Mouse (Mus musculus): Measurements from ENCODE around the gene Olfr694. TPM values are rescaled to one million over a fixed set of nuclear protein-coding genes. Genes with fewer than 3 reads are reported as not detected.
"Not testable (repeated sequence)": the region's sequence is repeated elsewhere in the genome, so short reads cannot be mapped to it uniquely, and the experiment has no call there.

Gene Olfr694
- not detected for total RNA-seq (2021)
- long read RNA-seq, experiment 1: 0 reads
- long read RNA-seq, experiment 2: 0 reads

DNA sequence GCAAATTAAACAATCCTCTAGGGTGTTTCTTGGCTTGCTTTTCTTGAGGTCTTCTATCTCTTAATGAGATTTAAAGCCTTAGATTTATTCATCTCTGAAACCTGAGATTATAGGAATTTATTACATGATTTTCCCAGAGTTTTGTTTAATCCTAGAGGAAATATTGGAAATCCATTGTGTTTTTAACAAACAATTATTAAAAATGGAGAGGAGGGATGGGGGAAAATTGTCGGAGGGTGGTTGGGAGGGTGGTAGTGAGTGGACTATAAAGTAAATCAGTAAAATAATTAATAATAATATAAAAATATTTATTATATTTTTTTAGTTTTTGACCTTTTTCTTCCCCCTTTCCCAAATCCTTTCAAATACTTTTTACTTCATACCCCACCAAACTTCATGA lies at the start of gene Olfr694:
Gene Olfr694 (minus strand): TSS at position 101 of the 400 bp plus-strand sequence.
- DNase-seq: no peak

DNA sequence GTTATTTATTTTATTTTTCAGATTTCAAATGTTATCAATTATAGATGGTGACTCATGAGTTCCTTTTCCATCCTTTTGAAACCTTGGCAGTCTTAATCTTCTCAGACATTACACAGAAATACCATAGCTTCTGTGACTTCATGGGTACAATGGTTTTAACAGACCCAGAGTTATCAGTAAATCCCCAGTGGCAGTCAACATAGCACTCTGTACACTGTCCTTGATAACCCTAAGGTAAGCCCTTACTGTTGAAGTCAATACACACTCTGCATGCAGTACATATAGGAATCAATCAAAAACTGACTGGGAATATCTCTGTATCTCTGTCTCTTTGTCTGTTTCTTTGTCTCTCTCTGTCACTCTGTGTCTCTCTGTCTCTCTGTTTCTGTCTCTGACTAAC lies 45.4 kb upstream of the Olfr694 start:
- DNase-seq: no peak

DNA sequence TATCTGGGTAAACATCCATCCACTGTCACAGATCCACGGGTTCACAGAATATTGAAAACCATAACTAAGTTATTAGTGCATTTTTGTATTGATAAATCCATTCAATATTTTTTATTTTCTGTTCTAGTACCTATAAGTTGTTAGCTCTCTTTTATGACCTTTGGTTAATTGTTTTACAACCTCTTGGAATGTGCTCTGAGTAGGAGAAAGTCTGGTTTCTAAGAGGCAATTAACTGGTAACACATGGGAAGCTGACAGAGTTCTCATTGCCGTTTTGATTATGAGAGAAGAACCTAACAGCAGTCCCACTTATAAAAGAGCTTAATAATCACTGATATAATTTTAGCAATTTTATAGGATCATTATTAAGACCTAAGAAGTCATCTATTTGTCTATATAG lies 42.1 kb upstream of the Olfr694 start:
- DNase-seq: no peak

DNA sequence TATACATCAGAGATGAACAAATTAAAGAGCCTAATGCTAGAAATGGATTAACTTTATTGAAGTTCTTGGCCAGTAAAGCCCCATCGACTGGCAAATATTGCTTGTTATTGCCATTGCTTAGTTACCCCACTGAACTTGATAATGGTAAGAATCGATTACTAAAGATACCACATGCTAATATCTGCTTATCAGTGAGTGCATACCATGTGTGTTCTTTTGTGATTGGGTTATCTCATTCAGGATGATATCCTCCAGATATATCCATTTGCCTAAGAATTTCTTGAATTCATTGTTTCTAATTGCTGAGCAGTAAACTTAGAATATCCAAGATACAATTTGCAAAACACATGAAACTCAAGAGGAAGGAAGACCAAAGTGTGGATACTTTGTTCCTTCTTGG lies 34.0 kb upstream of the Olfr694 start:
- DNase-seq: not testable (repeated sequence)

DNA sequence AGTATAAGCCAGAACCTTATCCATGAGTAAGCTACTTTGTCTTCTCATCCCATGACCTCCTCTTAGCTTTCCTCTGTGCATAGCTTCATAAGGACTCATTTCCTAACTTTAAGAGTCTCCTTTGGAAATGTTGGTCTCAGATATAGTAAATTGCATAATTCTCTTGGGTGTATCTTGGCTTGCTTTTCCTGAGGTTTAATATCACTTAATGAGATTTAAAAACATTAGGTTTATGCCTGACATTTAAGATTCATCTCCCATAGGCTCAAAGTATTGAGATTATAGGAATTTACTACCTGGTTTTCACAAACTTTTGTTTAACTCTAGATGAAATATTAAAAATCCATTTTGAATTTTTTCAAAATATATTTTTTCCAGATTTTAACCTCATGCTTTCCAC lies 24.7 kb upstream of the Olfr694 start, which contains the start of gene Olfr695:
Gene Olfr695 (minus strand): TSS at position 101 of the 400 bp plus-strand sequence.
- no peak for DNase-seq

DNA sequence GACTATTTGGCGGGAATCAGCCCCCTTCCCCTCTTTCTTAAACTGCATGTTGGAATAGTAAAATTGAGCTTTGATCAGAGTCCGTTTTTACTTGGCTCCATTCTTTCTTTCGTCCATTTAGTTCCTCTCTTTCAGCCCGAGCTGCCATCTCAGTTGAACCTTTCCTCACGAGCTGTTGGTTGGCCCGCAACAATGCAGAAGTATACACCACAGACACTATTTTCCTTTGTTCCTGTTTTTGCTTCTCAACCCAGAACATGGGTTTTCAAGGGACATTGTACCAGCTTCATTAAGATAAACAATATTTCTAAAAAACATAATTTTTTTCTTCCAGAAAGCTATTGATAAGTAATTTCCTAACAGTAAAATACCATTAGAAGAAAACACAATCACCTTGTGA lies 19.8 kb upstream of the Olfr694 start:
- no peak for DNase-seq

DNA sequence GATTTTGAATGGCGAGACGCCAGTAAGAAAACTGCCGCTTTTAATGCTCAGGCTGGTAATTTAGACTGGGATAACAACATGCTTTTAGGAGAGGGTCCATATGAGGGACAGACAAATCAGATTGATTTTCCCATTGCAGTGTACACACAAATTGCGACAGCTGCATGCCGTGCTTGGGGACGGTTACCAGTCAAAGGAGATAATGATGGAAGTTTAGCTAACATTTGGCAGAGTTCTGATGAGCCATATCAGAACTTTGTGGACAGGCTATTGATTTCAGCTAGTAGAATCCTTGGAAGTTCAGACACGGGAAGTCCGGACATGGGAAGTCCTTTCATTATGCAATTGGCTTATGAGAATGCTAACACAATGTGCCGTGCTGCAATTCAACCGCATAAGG lies 16.1 kb upstream of the Olfr694 start:
- not testable (repeated sequence) for DNase-seq

DNA sequence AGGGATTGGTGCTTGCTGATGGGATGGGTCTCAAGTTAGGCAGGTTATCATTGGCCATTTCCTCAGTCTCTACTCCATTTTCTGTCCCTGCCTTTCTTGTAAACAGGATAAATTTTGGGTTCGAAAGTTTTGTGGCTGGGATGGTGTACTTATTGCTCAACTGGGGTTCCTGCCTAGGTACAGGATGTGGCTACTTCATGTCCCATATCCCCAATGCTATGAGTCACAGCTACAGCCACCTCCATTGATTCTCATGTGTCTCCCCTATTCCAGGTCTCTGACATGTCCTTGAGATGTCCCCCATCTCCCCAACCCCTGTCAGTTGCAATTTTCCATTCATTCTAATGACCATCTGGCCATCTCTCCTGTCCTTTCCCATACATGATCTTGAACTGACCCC lies 5.3 kb upstream of the Olfr694 start:
- DNase-seq: no peak

DNA sequence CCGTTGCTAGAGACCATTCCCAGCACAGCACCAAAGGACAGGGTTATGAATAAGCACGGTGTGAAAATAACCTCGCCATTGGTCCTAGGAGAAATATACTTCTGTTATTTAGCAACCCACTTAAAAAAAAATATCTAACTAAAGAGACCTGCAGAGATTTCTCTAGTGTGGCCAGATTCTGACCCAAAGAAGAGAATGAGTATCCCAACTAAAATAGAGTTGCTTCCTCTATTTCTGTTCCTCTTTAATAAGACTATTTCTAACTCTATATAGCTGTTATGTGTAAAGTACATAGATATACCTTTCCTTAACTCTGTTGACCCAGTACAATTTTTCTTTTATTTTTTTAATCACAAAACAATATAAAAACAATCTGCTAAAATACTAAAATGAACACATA lies 1.4 kb upstream of the Olfr694 start:
- DNase-seq: no peak

DNA sequence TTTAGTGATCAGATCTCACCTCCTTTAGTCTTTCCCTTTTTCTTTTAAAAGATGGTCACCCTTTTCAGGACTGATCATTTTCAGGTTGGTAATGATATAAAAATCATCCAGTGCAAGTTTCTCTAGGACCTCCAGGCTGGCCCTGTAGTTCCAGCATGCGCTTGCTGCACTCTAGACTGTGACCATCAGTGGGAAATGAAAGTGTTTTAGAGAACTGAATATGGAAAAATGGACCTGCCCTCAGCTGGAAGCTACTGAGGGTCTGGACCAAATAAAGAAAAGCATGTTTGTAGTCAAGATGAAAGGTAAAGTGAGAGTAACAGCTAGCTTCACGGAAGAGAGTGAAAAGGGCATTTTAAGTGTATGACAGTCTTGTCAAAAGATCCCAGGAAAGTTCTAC lies 6.2 kb downstream of the Olfr694 start:
- no peak for DNase-seq

DNA sequence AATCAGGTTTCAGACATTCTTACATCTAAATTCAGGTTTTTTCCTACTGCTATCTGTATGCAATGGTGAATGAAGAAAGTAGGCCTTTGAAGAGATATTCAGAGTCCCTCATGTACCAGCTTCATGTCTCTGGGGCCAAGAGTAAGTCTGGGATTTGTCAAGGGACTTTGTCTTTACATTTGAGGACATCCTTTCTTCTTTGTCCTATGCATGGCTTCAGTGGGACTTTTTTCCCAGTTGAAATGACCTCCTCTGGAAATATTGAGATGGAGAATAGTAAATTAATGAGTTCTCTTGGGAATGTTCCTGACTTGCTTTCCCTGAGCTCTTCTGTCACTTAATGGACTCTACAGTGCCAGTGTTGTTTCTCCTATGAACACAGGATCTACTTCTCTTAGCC lies 11.1 kb downstream of the Olfr694 start, which contains the start of gene Olfr693:
Gene Olfr693 (minus strand): TSS at position 101 of the 400 bp plus-strand sequence.
- DNase-seq: no peak

DNA sequence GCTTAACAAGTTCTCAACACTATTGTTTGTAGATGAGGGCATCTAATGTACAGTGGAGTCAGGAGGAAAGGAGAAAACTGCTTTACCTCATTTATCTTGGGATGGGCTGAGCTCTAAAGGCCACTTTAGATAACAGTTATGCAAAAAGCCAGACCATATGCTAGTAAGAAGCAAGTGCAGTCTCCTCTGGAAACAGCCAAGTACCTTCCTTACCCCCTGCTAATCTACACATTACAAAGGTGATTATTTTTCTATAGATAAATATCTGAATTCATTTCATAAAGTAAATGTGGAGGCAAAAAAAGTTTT lies 39.3 kb downstream of the Olfr694 start:
- DNase-seq: no peak

DNA sequence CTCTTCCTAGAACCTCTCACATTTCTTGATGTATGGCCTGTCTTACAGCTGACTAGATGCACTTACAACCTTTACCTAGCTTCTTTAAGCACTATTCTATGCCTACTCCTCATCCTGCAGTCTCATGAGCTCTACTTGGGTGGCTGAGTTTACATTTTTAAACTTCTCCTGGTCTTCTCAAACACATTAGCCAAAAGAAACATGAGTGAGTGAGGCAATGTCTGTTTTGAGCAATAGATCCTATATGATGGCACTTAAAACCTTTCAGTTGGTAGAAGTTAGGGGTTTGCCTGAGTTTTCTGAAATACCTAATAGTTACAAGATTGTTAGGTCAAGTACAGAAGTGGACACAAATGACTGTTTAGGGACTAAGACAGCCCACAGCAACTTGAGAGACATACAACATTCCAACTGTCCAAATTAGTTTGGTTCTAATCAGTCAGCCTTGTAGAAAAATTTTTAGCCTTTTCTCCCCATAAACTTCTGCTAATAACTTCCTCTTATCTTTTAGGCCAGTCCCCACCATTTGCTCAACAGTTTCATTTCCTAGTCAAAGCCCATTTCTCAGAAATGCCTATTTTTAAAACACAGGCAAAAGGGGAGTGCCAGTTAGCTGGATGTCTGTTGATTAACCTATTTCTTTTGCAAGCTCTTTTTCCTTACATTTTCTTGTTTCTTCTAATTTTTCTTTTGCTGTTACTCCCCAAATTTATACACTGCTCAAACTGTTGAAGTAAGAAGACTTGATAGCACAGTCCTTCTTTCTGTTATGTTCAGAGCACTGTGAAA lies 39.9 kb downstream of the Olfr694 start:
- no peak for DNase-seq

DNA sequence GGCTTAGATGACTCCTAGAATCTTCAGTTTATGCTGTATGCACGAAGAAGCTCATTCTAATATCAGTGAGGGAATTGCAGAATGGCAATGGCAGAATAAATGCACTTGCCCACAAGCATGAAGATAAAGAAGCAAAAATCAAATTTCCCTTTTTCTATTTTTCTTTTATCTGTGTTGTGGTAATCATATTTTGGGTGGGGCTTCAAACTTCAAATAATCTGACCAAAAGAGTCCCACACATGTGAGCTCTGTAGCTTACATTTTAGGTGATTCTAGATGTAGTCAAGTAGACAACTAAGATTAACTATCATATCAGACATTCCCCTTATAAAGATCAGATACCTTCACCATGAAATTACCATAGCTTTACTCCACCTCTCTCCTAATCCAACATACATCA lies 41.8 kb downstream of the Olfr694 start:
- no peak for DNase-seq

DNA sequence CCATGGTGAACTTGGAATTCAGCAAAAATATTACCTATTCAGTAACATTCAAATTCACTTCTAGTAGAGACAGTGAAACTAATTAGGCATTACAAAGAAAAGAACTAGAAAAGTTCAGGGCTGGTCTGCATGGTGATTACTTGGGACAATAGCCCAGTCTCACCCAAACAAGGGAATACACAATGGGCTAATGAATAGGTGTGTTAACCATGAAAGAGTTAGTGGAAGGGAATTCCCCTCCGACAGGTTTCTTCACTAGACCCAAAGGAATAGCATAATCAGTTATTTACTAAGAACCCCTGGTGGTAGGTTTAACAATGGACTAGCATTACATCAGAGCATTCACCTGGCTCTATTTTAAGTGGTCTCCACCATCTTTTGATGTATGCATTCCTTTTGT lies 46.4 kb downstream of the Olfr694 start:
- no peak for DNase-seq

DNA sequence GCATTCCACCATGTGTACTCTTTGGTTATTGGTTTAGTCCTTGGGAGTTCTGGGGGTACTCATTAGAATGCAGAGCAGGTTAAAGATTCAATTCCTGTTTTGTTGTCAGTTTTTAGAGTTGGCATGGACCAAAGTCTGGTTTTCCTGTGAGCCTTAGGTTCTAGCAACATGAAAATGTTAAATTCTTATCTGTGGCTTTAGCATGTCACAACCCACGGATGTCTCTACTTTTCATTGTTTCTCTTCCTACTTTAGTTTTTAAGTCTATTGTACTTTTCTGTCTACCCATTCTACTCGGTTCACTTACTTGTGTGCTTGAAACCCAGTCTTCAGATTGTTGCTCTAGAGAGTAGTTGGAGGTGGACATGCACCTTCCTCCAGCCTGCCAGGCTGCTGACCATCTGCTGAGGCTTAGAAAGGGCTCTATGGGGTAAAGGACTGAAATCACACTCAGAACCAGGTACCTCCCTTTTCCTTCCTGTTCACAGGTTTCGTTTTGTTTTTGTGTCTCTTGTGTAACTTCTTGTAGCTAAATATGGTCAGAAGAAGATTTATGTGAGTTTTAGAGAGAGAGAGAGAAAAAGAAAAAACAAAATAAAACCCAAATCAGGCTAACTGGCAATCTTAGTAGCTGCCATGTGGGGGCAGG lies 47.3 kb downstream of the Olfr694 start:
- no peak for DNase-seq

DNA sequence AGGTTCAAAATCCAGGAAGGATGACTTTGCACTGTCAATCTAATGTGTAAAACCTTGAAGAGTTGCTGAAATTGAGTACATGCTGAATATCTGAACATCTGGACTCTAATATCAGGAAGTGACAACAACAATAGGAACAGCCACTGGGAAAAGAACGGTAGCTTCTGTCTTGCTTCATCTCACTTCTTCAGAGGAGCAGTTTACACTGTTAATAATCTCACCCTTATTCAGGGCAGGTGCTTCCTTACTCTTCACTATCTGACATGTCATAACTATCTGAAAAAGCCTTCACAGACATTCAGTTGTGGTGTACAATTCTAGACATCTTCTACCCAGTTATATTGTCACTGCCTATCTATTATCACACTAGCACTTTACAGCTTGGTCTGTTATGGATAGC lies 50.8 kb downstream of the Olfr694 start:
- no peak for DNase-seq

DNA sequence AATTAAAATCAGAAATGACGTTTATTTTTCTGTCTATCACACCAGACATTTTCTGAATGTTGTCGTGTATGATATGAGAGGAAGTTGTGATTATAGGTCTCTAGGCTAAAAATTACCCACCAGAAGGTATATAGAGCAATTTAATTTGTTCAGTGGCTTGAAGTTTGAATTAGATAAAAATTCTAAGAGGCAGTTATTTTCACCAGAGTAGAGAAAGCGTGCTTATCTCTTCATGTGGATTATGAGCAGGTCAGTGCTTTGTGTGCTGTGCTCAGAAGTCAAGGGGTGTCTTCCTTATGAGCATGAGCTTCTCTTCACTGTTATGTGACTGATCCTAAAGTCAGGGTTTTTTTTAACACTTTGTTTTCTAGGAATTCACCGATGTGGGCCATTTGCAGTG lies 56.1 kb downstream of the Olfr694 start:
- no peak for DNase-seq

Other genes with a start within 250 kb of the Olfr694 start
- gene Olfr693, start 11.2 kb downstream of the Olfr694 start, total RNA-seq (2021): not detected
- gene Olfr695, start 24.6 kb upstream of the Olfr694 start, total RNA-seq (2021): not detected
- not detected for gene Olfr697, start 50.6 kb upstream of the Olfr694 start, total RNA-seq (2021)
- gene Olfr698, start 63.6 kb upstream of the Olfr694 start, total RNA-seq (2021): not detected
- gene Olfr699, start 101.4 kb upstream of the Olfr694 start, total RNA-seq (2021): not detected
- not detected for gene Olfr700, start 117.0 kb upstream of the Olfr694 start, total RNA-seq (2021)
- not detected for gene Olfr701, start 122.3 kb upstream of the Olfr694 start, total RNA-seq (2021)
- gene Olfr702, start 142.1 kb upstream of the Olfr694 start, total RNA-seq (2021): not detected
- not detected for gene Olfr703, start 151.5 kb upstream of the Olfr694 start, total RNA-seq (2021)
- not detected for gene Olfr704, start 171.4 kb upstream of the Olfr694 start, total RNA-seq (2021)
- gene Olfr705, start 185.1 kb upstream of the Olfr694 start, total RNA-seq (2021): not detected
- not detected for gene Olfr706, start 196.3 kb upstream of the Olfr694 start, total RNA-seq (2021)
- not detected for gene Olfr707, start 209.4 kb upstream of the Olfr694 start, total RNA-seq (2021)
- gene Olfr1532-ps1, start 216.2 kb upstream of the Olfr694 start, total RNA-seq (2021): not detected
- under 1 TPM in 1 of 2 experiments, not detected in 1; 0.09 TPM for gene Olfr709-ps1, start 240.4 kb upstream of the Olfr694 start, total RNA-seq (2021)

All from adrenal gland, postnatal 10 days (tissue).